8 mouse cellular contexts compared by ENCODE assay signal in the genomic region with DNA sequence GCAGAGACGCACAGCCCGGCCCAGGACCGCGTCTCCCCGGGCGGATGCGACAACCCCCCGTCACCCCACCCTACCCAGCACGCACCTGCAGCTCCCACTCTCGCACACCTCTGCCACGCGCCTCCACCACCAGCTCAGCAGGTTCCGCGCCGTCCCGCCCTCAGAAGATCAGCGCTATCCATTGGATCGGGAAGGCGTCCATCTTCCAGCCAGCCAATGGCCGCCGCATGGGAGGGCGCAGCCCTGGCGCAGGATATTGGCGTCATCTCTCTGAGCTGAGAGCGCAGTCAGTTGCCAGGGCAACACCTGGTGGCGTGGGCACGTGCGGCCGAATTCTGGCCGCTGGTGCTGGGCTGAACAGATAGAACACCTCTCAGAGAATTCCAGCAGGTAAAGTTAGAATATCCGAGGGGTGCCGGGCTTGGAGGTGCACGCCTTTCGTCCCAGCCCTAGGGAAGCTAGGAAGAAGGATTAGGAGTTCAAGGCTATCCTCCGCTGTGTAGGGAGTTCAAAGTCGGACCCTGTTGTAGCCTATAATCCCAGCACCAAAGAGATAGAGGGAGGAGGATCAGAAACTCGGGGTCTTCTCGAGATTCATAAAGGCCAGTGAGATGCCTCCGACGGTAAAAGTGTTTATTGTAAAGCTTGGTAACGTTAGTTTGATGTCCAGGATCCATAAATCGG. TPM values are rescaled to one million over a fixed set of nuclear protein-coding genes. Genes with fewer than 3 reads are reported as not detected.
DNase-seq lines count a peak whose midpoint lies in the region; ATAC-seq lines count a peak whose summit lies in the region.

A gene (minus strand): TSS at position 144 of the 684 bp plus-strand sequence.

- 3% methylated on average over 42 of the region's 42 CpGs for WGBS in hindbrain, embryonic 16.5 days
- 9% methylated on average over 39 of the region's 42 CpGs for WGBS in macrophage (ENCODE audit: missing documents)

- H3K27me3 ChIP-seq in hindbrain, embryonic 16.5 days (replicated peaks; ENCODE audit: control insufficient read depth, insufficient read depth, low read length): no peaks in the 10 kb centered on the region

- H3K4me3 ChIP-seq in hindbrain, embryonic 16.5 days (ENCODE audit: low read length): peak within 1 kb of the TSS; percentile 71
- H3K4me3 ChIP-seq in macrophage (ENCODE audit: inconsistent target): peak within 1 kb of the TSS; percentile 54

- H3K27ac ChIP-seq in hindbrain, embryonic 16.5 days (ENCODE audit: low read depth, low read length): no peak within 1 kb of the TSS
- H3K27ac ChIP-seq in macrophage: no peak within 1 kb of the TSS

- DNase-seq in WW6 (ENCODE audit: low read depth, low spot score): peak; percentile 95
- DNase-seq in cerebellum, postnatal 4 days (ENCODE audit: low spot score in 2 of 2): peak; percentile 99 to 100
- peak; percentile 98 for DNase-seq in gastrocnemius, adult 18-20 months (ENCODE audit: low spot score)
- DNase-seq in left cerebral cortex, adult 18-20 months (ENCODE audit: low spot score in 2 of 2): peak; percentile 99
- peak; percentile 98 for DNase-seq in right cerebral cortex, adult 18-20 months
- DNase-seq in urinary bladder, postnatal 10 days (ENCODE audit: low spot score): peak; percentile 98

- peak; percentile 99 for ATAC-seq in hindbrain, embryonic 16.5 days

- H3K9me3 ChIP-seq in hindbrain, embryonic 16.5 days (ENCODE audit: control insufficient read depth, low read length): no peaks in the 10 kb centered on the region

- H3K9ac ChIP-seq in hindbrain, embryonic 16.5 days (ENCODE audit: low read depth, low read length): peak within 1 kb of the TSS; percentile 71

- H3K4me1 ChIP-seq in hindbrain, embryonic 16.5 days (ENCODE audit: control insufficient read depth, insufficient read depth, low read depth, low read length): peaks cover 15% of the 10 kb centered on the region

- peaks cover 4% of the 10 kb centered on the region; the same call in 1 of the 2 replicates for H3K79me2 ChIP-seq in macrophage (ENCODE audit: inconsistent target)

- H3K4me2 ChIP-seq in hindbrain, embryonic 16.5 days (ENCODE audit: low read length): peak within 1 kb of the TSS; percentile 94

- no peaks in the 10 kb centered on the region for H3K36me3 ChIP-seq in hindbrain, embryonic 16.5 days (ENCODE audit: control insufficient read depth, insufficient read depth, low read length)
- no peaks in the 10 kb centered on the region for H3K36me3 ChIP-seq in macrophage (ENCODE audit: inconsistent target)

RNA-seq across cellular contexts. Expression of the gene that starts here (rescaled TPM):
- 10 to 100 TPM in 1 of 2 experiments, 1 to 10 TPM in 1; 9.6 to 10.4 TPM for total RNA-seq in gastrocnemius, adult 18-20 months (2021)
- 18.4 and 20.3 TPM in 2 replicates for polyA plus RNA-seq in hindbrain, embryonic 16.5 days (2015; fragmentation: Nextera tagmentation; extraction: Ambion mirVana)
- 10 to 100 TPM; 14.1 to 14.6 TPM for total RNA-seq in left cerebral cortex, adult 18-20 months (2021)
- total RNA-seq in macrophage (2018; cell fraction: chromatin; rRNA removed): 10 to 100 TPM in 17 of 26 experiments, 1 to 10 TPM in 8, under 1 TPM in 1; 0.88 to 24.9 (median 13.5) TPM
- 10 to 100 TPM in 23 of 26 experiments, 1 to 10 TPM in 3; 9.7 to 21.9 (median 13.3) TPM for total RNA-seq in macrophage (2018; cell fraction: cytosol; rRNA removed)
- total RNA-seq in macrophage (2018; cell fraction: nucleus; rRNA removed): 10 to 100 TPM in 12 of 26 experiments, 1 to 10 TPM in 14; 1.7 to 30.0 (median 9.4) TPM
- 12.7 to 32.4 TPM (median 24.1 TPM) in 3 replicates for polyA plus RNA-seq in macrophage (2018)
